Mouse (Mus musculus) lung, postnatal 0 days (tissue): ENCODE data around the gene Metap1d.

Experiments
- CTCF ChIP-seq: IDR thresholded peaks from 2 replicates; pipeline ENCODE4 v1.5.1; 2016; ENCODE audit warnings: antibody characterized with exemption, mild to moderate bottlenecking
- EP300 ChIP-seq: IDR thresholded peaks from 2 replicates; pipeline ENCODE4 v1.6.1; 2016; ENCODE audit warnings: antibody characterized with exemption, mild to moderate bottlenecking, control low read depth

GRCm38 (mm10) chr2:71459659-71460058 lies 6.6 kb downstream of the Metap1d start:
- TF ChIP-seq EP300: no peak
- TF ChIP-seq CTCF: no peak
